Mouse (Mus musculus) spleen, adult 10 weeks (tissue): ENCODE measurements around the gene Smyd5. TPM values are rescaled to one million over a fixed set of nuclear protein-coding genes. Genes with fewer than 3 reads are reported as not detected.

Source experiments
- polyA plus RNA-seq: library from polyadenylated mRNA; stranded (reverse); fragments of 350-450 nt; fragmentation: Illumina TruSeq; extraction: RNeasy Lipid Tissue Mini Kit (QIAGEN cat#74804); gene quantifications from one replicate; pipeline ENCODE4 v1.2.3, GENCODE M21; 2015; ENCODE audit warnings: low replicate concordance; ENCODE audit not compliant: insufficient read depth

The Smyd5 gene
- 29.0 TPM for polyA plus RNA-seq

GRCm38 (mm10) chr6:85431842-85432431 lies at the start of gene Smyd5:
Gene Smyd5 (plus strand): TSS chr6:85431989.

DNA sequence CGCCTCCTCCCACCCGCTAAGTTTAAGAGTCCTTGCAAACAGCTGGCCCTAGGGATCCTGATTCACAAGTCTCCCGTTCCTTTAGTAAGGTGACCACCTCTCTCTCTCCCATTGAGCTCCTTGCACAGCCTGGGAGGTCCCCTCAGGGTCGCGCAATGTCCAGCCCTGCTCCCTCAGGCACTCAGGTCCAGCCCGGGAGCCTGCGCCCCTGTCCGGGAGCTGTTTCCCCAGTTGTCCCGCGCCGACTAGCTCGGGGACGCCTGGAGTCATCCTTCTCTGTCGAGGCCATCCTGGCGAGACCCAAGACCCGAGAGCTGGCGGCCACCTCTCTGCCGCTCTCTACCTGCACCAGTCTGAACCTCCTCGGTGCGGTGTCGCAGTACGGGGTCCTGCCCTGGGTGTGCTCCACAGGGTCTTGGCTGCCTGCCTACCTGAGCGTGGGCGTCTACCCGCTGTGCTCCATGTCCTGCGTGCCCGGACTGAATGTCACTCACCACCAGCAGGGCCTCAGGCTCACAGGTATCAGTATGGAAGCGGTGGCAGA lies 7.9 kb upstream of the Smyd5 start, which contains the start of gene Noto:
TSS of gene Noto (plus strand) at position 51 of the 544 bp plus-strand sequence.

GRCm38 (mm10) chr6:85450697-85451663 lies 19.2 kb downstream of the Smyd5 start, which contains the start of gene Cct7:
Gene Cct7 (plus strand): TSS chr6:85451514.

DNA sequence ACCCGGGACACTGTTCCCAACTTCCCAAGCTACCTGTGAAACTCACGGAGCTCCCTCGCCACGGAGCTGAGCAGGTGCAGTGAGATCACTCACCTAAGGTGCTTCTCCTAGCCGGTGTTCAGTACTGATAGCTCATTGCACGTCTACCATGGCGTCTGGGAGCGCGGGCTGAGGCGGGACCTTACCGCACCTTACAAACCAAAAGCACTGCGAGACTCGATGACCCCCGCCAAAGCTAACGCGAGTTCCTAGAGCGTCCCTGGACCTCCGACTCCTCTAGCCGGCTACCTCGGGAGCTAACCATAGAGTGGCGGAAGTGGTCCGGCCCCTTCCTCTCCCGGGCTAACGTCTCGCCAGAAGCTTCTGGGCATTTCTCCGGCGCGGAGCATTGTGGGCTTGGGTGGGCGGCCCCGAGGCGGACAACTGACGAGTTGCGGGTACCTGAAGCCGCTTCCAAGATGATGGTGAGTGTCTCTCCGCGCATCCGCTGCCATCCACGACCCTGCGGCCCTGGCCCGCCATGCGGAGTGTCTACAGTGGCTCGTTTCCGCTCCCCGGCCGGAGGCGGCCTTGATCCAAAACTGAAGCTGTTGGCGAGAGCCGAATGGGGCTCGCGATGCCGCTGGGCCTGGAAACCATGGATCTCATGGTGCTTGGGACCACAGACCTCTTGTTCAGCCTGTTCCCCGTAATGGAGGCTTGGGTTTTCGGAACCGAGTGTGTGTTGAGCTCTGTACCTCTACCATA lies 20.0 kb downstream of the Smyd5 start, which contains the start of gene Pradc1:
TSS of gene Pradc1 (minus strand) at position 307 of the 747 bp plus-strand sequence.

Other genes with a start within 250 kb of the Smyd5 start
- not detected for gene Emx1, start 244.6 kb upstream of the Smyd5 start, polyA plus RNA-seq
- gene Sfxn5, start 98.6 kb upstream of the Smyd5 start, polyA plus RNA-seq, result 4.7 TPM
- 6.2 TPM for gene Rab11fip5, start 57.4 kb upstream of the Smyd5 start, polyA plus RNA-seq
- not detected for gene Noto, start 8.1 kb upstream of the Smyd5 start, polyA plus RNA-seq
- gene Cct7, start 19.5 kb downstream of the Smyd5 start, polyA plus RNA-seq, result 142 TPM
- 13.9 TPM for gene Pradc1, start 20.0 kb downstream of the Smyd5 start, polyA plus RNA-seq
- not detected for gene Fbxo41, start 71.0 kb downstream of the Smyd5 start, polyA plus RNA-seq
- not detected for gene Egr4, start 81.6 kb downstream of the Smyd5 start, polyA plus RNA-seq
- gene Alms1, start 155.5 kb downstream of the Smyd5 start, polyA plus RNA-seq, result 4.6 TPM